Mouse (Mus musculus) left cerebral cortex, adult 8-10 months (tissue): ENCODE data around the gene Rps3a1. TPM values are rescaled to one million over a fixed set of nuclear protein-coding genes. Genes with fewer than 3 reads are reported as not detected.
"Not testable (repeated sequence)": the region's sequence is repeated elsewhere in the genome, so short reads cannot be mapped to it uniquely, and the experiment has no call there.

Experiments used
- DNase-seq, 2 experiments: peaks; one replicate each; pipeline ENCODE4 v3.0.0; 2022; ENCODE audit warnings: low spot score in 2 of 2
- total RNA-seq, 4 experiments: library from RNA; stranded (reverse); gene quantifications; 2 replicates each; pipeline ENCODE4 v1.2.4; 2022

Gene Rps3a1
- total RNA-seq, 4 experiments from 2014 or later, result 417 to 460 (median 449) TPM

DNA sequence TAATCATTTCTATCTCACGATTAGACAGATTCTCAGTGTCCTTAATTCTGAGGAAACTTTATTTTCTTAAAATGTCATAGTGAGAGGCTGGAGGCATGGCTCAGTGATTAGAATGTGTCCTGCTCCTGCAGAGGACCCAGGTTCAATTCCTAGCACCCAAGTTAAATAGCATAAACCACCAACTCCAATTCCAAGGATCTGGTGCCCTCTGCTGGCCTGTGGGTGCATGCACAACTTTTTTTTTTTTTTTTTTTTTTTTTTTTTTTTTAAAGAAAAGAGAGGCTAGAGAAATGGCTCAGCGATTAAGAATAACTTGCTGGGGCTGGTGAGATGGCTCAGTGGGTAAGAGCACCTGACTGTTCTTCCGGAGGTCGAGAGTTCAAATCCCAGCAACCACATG is 25.6 kb downstream of the Rps3a1 start:
- no peak for DNase-seq

DNA sequence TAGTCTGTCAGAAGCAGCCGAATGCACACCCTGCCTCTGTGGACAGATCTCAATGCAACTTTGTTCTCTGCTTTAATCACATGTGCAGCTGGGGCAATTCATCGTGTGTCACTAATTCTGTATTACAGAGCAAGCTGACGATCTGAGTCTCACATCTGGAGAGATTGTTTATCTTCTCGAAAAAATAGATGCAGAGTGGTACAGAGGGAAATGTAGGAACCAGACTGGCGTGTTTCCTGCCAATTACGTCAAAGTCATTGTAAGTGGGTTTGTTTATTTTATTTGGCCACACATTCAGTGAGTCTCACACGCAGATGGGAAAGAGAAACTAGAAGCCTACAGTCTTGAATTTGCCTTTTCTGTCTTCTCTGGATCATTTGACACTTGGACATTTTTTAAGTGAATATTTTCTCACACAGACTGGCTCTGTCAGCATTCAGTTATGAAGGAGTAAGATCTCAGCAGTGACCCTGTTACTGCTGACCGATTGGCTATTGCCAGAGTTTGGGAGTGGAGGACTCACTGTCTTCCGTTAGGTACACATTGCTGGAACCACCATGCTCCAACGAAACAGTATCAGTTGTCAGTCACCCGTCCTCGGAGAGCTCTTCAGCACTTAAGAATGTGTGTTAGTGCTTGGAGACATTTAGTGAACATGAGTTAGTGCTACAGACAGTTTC is 27.7 kb downstream of the Rps3a1 start:
- peak in 1 of 2 experiments; percentile 44 for DNase-seq

DNA sequence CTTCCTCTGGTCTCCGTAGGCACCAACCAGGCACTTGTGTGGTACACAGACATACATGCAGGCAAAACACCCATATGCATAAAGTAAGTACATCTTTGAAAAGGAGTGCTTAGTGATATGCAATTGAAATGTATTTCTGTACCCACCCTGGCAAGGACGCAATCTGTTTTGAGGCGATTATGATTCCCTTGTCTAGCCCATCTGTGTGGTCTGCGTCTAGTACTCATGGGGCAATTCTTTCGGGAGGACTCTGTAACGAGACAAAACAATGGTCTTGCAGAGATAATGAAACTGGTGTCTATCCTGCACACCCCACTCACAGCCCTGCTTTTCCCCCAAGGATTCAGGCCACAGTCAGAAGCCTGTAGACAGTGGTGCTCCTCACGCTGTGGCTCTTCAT is 29.7 kb downstream of the Rps3a1 start:
- no peak for DNase-seq

DNA sequence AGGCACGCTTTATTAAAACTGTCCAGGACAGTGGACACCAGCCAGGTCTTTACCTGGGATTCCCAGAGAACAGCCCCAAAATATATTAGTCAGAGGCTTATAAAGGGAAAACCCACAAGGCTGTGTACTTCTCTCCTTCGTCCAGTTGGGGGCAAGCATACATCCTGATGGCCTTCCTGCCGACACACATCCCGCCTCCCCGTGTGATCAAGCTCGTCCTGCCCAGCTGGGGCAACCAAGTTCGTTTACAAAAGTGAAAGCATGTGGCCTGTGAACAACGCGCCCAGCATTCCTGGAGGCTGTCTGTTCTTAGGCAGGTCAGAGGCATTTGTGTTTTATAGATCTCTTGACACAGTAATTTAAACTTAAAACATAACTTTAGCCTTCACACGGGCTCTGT is 32.4 kb downstream of the Rps3a1 start:
- no peak for DNase-seq

DNA sequence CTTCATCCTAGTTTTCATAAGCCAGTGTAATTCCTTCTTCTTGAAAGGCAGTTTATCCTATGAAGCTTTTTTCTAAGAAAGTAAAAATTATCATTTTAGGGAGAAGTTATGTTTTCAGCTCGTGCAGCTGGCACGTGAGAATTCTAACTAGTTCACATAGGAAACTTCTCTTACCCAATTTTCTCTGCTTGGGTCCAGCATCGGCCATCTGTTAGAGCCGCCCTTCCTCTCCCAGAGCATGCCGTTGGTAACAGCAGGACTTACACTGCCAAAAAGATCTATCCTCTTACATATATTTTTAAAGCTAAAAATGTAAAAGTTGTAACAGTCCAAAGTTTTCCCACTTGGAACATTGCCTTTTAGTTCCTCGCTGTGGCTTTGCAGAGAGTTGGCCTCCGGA is 33.4 kb downstream of the Rps3a1 start:
- DNase-seq, result no peak

DNA sequence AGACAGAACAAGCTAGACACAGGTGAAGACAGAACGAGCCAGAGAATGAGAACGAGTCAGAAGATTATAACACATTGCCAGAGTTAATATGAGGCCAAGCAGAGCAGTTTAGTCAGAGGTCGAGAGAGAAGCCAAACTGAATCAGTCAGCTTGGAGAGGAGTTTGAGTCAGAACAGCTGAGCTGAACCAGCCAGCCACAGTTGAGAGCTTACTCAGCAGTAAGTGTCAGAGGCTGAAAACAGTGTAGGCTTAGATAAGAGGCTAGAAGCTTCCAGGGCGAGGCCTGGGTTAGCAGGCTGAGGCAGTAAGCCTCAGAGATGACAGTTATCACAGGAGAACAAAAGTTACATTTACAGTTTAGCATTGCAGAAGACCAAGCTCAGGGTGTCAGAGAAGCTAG is 33.9 kb downstream of the Rps3a1 start:
- no peak for DNase-seq

DNA sequence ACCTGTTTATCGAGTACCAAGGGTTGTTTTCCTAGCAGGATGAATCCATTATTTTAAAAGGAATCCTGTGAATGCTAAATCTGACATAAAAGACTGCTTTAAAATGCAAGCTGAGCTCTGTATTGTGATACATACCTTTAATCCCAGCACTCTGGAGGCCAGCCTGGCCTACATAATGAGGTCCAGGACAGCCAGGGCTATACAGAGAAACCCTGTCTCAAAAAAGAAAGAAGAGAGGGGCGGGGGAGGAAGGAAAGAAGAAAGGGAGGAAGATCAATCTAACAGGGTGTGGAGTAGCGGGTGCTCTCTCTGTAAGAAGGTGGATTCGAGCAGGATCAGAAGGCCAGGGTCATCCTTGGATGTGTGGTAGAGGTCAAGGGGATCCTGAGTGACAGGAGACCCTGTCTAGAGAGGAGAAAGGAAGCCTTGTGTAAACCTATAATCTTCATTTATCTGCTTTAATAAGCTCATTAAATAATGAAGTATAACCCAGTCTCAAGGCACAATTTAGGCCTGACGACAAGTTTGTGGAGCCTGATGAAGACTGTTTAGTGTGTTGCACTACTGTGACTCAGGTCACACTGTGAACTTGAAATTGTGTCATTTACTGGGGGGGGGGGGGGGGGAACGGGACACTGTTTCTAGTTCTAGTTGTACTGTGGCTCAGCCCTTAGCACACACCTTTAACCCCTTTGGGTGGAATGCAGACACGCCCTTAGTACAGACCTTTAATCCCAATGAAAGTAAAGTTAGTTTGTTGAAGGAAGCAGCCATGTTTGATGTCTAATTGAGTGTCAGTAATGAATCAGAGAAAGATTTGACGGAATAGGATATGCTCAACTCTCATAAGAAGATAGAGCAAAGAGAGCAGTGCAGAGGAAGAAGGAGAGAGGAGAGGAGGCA is 34.6 kb downstream of the Rps3a1 start:
- DNase-seq, result no peak

DNA sequence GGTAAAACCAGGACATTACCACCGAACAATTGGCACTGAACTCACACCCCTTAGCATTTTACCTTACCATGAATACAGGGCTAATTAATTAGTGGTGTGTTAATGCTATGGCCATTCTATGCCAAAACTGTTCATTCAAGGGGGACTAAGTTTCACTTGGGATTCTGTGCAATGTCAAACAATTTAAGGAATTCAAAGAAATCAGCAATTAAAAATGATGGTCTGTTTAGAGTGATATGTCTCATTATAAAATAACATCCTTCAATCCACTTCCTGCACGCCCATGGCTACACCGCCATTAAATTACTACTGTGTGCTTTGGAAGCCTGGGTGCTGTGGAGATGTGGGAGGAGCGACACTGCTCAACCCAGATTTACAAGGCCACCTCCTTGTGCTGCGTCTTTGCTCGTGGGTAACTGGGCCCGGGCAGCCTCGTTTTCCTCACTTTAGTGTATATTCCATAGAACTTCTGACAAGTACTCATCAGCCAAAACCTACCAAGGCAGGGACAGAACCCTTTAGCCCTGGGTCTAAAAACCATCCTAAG is 36.3 kb downstream of the Rps3a1 start:
- no peak for DNase-seq

DNA sequence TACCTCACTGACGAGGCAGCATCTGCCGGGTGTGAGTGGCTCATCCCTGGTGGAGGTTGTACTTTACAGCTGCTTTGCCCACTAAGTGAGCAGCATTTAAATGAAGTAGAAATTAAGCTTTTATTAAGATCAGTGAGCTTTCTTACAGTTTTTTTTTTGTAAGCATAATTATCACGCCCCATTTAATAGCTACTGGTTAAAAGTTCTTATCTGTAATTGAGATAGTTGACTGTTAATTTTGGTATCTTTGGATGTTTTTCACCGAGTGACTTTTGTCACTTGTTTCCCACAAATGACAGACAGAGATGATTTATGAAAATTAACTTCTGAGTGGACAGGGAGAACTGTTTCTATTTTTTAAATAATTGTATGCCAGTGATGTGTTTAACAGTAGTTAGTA is 37.6 kb downstream of the Rps3a1 start:
- DNase-seq, result no peak

DNA sequence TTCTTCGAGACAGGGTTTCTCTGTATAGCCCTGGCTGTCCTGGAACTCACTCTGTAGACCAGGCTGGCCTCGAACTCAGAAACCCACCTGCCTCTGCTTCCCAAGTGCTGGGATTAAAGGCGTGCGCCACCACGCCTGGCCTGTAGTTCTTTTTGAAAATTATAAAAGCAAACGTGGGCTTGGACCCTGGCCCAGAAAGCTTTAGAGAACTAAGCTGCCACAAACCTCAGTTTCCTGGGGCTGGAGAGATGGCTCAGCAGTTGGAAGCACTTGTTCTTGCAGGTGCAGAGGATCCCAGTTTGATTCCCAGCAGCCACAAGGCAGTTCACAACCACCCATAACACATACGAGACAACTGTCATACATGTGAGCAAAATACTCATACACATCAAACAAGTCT is 38.1 kb downstream of the Rps3a1 start:
- DNase-seq, result not testable (repeated sequence)

DNA sequence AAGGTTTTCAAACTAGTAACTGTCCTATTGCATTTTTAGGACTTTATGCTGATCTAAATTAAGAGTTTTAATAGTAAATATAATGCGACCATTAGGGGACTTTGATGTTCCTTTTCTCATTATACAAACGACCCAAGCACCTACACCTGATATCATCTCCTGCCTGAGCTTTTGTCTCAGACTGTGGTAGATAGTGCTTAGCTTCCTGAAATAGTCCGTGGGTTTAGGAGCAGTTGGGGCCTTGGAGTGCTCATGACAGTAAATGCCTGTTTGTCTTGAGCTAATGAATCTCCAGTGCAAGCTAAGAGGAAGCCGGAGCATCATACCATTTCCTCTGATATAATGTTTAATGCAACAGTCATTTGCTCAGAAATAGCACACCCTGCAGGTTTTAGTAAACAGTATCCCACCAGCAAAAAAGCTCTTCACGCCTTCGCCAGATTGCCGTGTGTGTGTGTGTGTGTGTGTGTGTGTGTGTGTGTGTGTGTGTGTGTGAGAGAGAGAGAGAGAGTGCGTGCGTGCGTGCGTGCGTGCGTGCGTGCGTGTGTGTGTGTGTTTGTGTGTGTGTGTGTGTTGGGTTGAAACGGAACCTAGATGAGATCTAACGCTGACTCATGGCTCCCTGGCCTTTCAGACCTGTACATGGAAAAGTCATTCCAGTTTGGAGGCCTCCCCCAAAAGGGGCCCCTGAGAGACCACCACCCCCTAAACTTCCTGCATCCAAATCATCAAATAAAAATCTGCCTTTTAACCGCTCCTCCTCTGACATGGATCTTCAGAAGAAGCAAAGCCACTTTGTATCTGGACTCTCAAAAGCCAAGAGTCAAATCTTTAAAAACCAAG is 38.8 kb downstream of the Rps3a1 start:
- DNase-seq, result no peak

DNA sequence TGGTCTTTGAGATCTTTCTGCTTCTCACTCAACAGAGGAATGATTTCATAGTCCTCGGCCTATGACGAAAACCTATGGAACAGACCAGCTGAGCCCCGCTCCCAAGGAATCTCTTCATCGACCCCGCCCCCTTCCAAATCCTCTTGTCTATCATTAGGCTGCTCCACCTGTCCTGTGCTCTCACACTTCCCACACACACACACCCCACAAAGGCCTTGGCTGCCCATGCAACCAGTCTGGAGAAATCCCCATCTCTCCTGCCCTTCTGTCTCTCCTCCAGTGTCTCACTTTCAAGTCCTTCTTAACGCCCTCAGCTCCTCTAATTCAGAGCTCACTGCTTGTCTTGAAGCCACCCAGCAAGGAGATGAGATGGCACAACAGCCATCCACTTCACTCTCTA is 40.5 kb downstream of the Rps3a1 start:
- no peak for DNase-seq

DNA sequence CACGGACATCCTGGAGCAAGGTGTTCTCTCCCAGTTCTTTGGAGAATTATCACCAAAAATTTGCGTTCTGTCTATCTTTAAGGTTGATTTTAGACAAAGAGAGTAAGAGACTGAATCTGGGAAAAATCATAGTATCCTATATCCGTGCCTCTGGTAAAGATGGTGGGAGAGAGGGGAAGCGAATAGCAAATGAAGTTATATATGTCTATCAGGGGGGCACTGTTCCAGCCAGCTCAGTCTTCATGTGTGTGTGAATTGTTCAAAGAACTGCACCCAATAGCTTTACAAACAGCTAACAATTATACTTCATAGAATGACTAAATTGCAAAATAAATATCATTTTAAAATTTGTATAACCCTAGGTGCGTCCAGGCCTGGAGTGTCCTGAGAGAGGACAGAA is 48.6 kb downstream of the Rps3a1 start:
- DNase-seq, result no peak

DNA sequence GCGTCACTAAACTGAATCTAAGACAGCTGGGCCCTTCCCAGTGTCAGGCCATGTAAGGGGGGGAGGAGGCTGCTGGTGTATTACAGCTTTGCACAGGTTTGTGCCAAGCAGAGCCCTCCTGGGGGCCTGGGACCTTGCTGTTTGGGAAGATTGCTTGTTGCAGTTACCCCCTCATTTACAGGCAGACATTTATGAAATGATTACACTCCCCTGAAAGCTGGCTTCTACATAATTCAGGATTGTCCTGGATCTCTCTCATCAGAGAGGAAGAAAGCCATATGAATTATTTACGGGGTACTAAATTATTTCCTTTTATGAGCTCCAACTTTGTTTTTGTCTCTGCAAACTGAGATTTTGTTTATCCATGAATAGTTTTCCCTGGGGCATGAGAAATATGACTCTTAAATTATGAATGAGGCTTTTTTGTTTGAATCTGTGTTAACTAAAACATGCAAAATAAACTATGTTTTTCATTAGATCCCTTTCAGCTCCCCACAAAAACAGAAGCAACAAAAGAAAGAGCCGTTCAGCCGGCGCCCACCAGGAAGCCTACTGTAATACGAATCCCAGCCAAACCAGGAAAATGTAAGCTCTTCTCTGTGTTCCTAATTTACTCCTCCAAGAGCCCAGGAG is 49.2 kb downstream of the Rps3a1 start:
- no peak for DNase-seq

Other genes starting within 250 kb of the Rps3a1 start
- 10 to 100 TPM; 14.6 to 19.9 (median 15.8) TPM for gene Sh3d19, start 171.6 kb downstream of the Rps3a1 start, total RNA-seq
- not detected for gene Prss48, start 140.2 kb downstream of the Rps3a1 start, total RNA-seq
- gene Lrba, start 82.0 kb upstream of the Rps3a1 start, total RNA-seq, result 10 to 100 TPM; 29.9 to 39.7 (median 34.5) TPM